Mouse (Mus musculus): Measurements from ENCODE around the gene Arid1b. TPM values are rescaled to one million over a fixed set of nuclear protein-coding genes. Genes with fewer than 3 reads are reported as not detected.

Arid1b gene
- polyA plus RNA-seq (2015; fragmentation: Illumina TruSeq; extraction: RNeasy Lipid Tissue Mini Kit (QIAGEN cat#74804); ENCODE audit: low read depth, low replicate concordance): 21.2 TPM

DNA sequence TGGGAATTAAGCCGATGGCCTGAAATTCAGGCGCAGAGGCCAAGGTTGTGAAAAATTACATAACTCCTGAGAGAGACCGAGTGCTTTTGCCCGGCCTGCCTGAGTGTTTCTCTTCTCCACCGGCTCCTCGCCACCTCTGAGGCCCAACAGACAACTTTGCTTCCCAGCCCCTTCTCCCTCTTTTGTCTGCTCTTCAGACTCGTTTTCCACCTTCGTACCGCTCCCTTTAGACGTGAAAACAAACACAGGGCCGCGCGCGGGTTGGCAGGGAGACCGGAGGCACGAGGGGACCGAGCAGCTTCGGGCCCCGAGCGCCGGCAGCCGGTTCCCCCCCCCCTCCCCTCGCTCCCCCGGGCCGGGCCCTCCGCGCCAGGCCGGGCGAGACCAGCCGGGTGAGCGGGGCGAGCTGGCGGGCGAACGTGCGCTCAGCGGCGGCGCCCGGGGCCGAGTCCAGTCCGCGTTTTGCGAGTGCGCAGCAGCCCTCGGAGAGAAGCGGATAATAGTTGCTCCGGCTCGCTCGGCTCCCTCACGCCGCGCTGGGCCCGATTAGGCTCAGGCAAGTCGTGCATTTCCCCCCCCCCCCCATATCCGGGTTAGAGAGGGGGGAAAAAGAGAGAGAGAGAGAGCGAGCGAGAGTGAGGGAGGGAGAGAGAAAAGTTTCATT lies at the start of gene Arid1b:
TSS of gene Arid1b (plus strand) at position 493 of the 664 bp plus-strand sequence.

